Mouse (Mus musculus): Measurements from ENCODE around the gene Gls.

DNA sequence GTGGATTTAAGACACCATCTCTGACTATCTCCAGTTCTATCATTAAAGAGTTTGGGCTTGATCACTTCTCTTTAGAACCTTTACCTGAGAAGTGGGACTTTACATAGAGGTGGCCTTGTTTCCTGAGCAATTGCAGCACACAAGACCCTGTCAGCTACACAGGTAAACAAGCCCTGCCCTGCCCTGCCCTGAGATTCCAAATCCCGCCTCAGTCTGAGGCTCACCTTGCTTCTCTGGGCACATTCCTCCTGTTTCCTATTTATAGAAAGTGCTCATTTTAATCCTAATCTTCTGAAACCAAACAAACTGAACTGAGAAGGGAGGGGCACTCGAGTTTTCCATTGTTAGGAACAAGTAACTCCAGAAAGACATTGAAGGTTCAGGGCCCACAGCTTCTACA, 19.4 kb upstream of the Gls start:
- no peak for TF ChIP-seq POLR2A (IDR thresholded peaks at IDR 0.05; ENCODE audit: insufficient read length, low read depth)
- TF ChIP-seq POLR2AphosphoS2 (IDR thresholded peaks at IDR 0.05; ENCODE audit: insufficient read length, low read depth), result no peak
- TF ChIP-seq TCF12 (IDR thresholded peaks at IDR 0.05; ENCODE audit: insufficient read depth, poor library complexity, severe bottlenecking), result no peak

Measured in myocyte (in vitro differentiated cells).